8 mouse cellular contexts compared by ENCODE assay signal in genomic region chr10:78426117-78426735, GRCm38 (mm10). TPM values are rescaled to one million over a fixed set of nuclear protein-coding genes. Genes with fewer than 3 reads are reported as not detected.
DNase-seq lines count a peak whose midpoint lies in the region; ATAC-seq and TF ChIP-seq lines count a peak whose summit lies in the region.

No protein-coding gene starts in this region.

- no peaks in the 10 kb centered on the region for H3K9me3 ChIP-seq in heart, postnatal 0 days (replicated peaks; ENCODE audit: control insufficient read depth, low read length)
- no peaks in the 10 kb centered on the region for H3K9me3 ChIP-seq in limb, embryonic 14.5 days (ENCODE audit: control insufficient read depth, low read length)
- H3K9me3 ChIP-seq in midbrain, embryonic 16.5 days (replicated peaks; ENCODE audit: control insufficient read depth, low read length, poor library complexity, severe bottlenecking): no peaks in the 10 kb centered on the region

- H3K27ac ChIP-seq in heart, postnatal 0 days (ENCODE audit: low read depth): peak overlapping the region; percentile 75
- peak overlapping the region; percentile 65 for H3K27ac ChIP-seq in limb, embryonic 14.5 days (replicated peaks; ENCODE audit: low read depth, low read length)
- peak overlapping the region; percentile 73 for H3K27ac ChIP-seq in midbrain, embryonic 16.5 days (ENCODE audit: low read length)

- peak overlapping the region; percentile 96 for H3K4me2 ChIP-seq in heart, postnatal 0 days (ENCODE audit: low read depth, low read length)
- peak overlapping the region; percentile 52 for H3K4me2 ChIP-seq in limb, embryonic 14.5 days (replicated peaks; ENCODE audit: low read depth, low read length, severe bottlenecking)
- H3K4me2 ChIP-seq in midbrain, embryonic 16.5 days (ENCODE audit: low read length): peak overlapping the region; percentile 68

- ATAC-seq in monocyte, adult 5-6 weeks (replicated peaks; ENCODE audit: insufficient number of reproducible peaks, low FRiP score, low TSS enrichment, poor library complexity, severe bottlenecking): no peak; the same call in 1 of the 2 replicates
- no peak for ATAC-seq in heart, postnatal 0 days (ENCODE audit: insufficient read depth, low read depth)
- ATAC-seq in limb, embryonic 14.5 days (ENCODE audit: low FRiP score, low read depth): no peak
- peak; percentile 5 for ATAC-seq in midbrain, embryonic 16.5 days

- no peaks in the 10 kb centered on the region for H3K4me1 ChIP-seq in heart, postnatal 0 days (ENCODE audit: control insufficient read depth, insufficient read depth)
- peaks cover 5% of the 10 kb centered on the region; the same call in 1 of the 2 replicates for H3K4me1 ChIP-seq in limb, embryonic 14.5 days (ENCODE audit: control insufficient read depth, insufficient read depth, low read length)
- peaks cover 7% of the 10 kb centered on the region for H3K4me1 ChIP-seq in midbrain, embryonic 16.5 days (ENCODE audit: control insufficient read depth, insufficient read depth, low read length)

- H3K36me3 ChIP-seq in heart, postnatal 0 days (replicated peaks; ENCODE audit: control insufficient read depth, insufficient read depth, low read length): peaks cover 21% of the 10 kb centered on the region
- peaks cover 15% of the 10 kb centered on the region for H3K36me3 ChIP-seq in limb, embryonic 14.5 days (ENCODE audit: control insufficient read depth, insufficient read depth, low read length)
- H3K36me3 ChIP-seq in midbrain, embryonic 16.5 days (ENCODE audit: control insufficient read depth, insufficient read depth, low read length): peaks cover 10% of the 10 kb centered on the region

- H3K27me3 ChIP-seq in heart, postnatal 0 days (ENCODE audit: control insufficient read depth, insufficient read depth, low read length): no peaks in the 10 kb centered on the region
- no peaks in the 10 kb centered on the region for H3K27me3 ChIP-seq in limb, embryonic 14.5 days (ENCODE audit: control insufficient read depth, insufficient read depth, low read length)
- no peaks in the 10 kb centered on the region for H3K27me3 ChIP-seq in midbrain, embryonic 16.5 days (ENCODE audit: control insufficient read depth, insufficient read depth, low read depth, low read length)

- TF ChIP-seq POLR2A in limb, embryonic 14.5 days (IDR thresholded peaks at IDR 0.05; ENCODE audit: borderline replicate concordance, extremely low read depth, insufficient read depth, insufficient read length): no peak

- H3K9ac ChIP-seq in heart, postnatal 0 days (replicated peaks; ENCODE audit: low read depth, low read length): peak overlapping the region; percentile 92
- peak overlapping the region; percentile 91 for H3K9ac ChIP-seq in limb, embryonic 14.5 days (ENCODE audit: low read depth, low read length, severe bottlenecking)
- peak overlapping the region; percentile 95 for H3K9ac ChIP-seq in midbrain, embryonic 16.5 days (ENCODE audit: low read depth, low read length)

- peak overlapping the region; percentile 92 for H3K4me3 ChIP-seq in heart, postnatal 0 days (ENCODE audit: low read depth, low read length)
- H3K4me3 ChIP-seq in limb, embryonic 14.5 days (replicated peaks; ENCODE audit: low read length): peak overlapping the region; percentile 77
- peak overlapping the region; percentile 90 for H3K4me3 ChIP-seq in midbrain, embryonic 16.5 days (ENCODE audit: low read depth, low read length)

- no peak for TF ChIP-seq EP300 in heart, postnatal 0 days (IDR thresholded peaks at IDR 0.05; ENCODE audit: low read depth)

- DNase-seq in monocyte, adult 2 months (ENCODE audit: low read depth in 1 of 2, low spot score in 2 of 2): peak; percentile 70 to 78
- DNase-seq in c-Kit-positive CD71-negative TER-119-negative erythroid progenitor cells, embryonic 14.5 days (ENCODE audit: low read depth): peak; percentile 38
- no peak for DNase-seq in heart, postnatal 0 days (ENCODE audit: low spot score)
- DNase-seq in limb, embryonic 14.5 days (ENCODE audit: low spot score): peak; percentile 28
- no peak for DNase-seq in ovary, postnatal 36 days (ENCODE audit: low spot score)
- no peak for DNase-seq in thymus, postnatal 0 days (ENCODE audit: low spot score)

- 40% methylated on average over 6 of the region's 6 CpGs for WGBS in heart, postnatal 0 days
- WGBS in limb, embryonic 14.5 days: 44% methylated on average over 6 of the region's 6 CpGs
- 56% methylated on average over 6 of the region's 6 CpGs for WGBS in midbrain, embryonic 16.5 days

- no peak for TF ChIP-seq CTCF in heart, postnatal 0 days (IDR thresholded peaks at IDR 0.05; ENCODE audit: low read depth)

RNA-seq across cellular contexts. Expression of gene Cstb, which starts 0.8 kb away (rescaled TPM):
- 24.8 to 42.0 TPM (median 26.4 TPM) in 3 replicates for total RNA-seq in monocyte, adult 5-6 weeks (2017)
- 21.8 and 99.5 TPM in 2 replicates for total RNA-seq in heart, postnatal 0 days (2014; rRNA removed; ENCODE audit: low replicate concordance)
- polyA plus RNA-seq in heart, postnatal 0 days (2015; fragmentation: Nextera tagmentation; extraction: Ambion mirVana): 149 and 153 TPM in 2 replicates
- polyA plus RNA-seq in limb, embryonic 14.5 days (2012; rRNA removed): 126 and 157 TPM in 2 replicates
- 303 and 338 TPM in 2 replicates for polyA plus RNA-seq in limb, embryonic 14.5 days (2014; fragmentation: Nextera tagmentation; extraction: Ambion mirVana)
- polyA plus RNA-seq in midbrain, embryonic 16.5 days (2015; fragmentation: Nextera tagmentation; extraction: Ambion mirVana): 90.7 and 94.6 TPM in 2 replicates
- 1,727 and 1,921 TPM in 2 replicates for polyA plus RNA-seq in thymus, postnatal 0 days (2015; fragmentation: Nextera tagmentation; extraction: Ambion mirVana)

RNA-seq across cellular contexts. Expression of gene Rrp1, which starts 13.4 kb away (rescaled TPM):
- 298 to 382 TPM (median 299 TPM) in 3 replicates for total RNA-seq in monocyte, adult 5-6 weeks (2017)
- total RNA-seq in heart, postnatal 0 days (2014; rRNA removed; ENCODE audit: low replicate concordance): 86.6 and 119 TPM in 2 replicates
- 169 and 177 TPM in 2 replicates for polyA plus RNA-seq in heart, postnatal 0 days (2015; fragmentation: Nextera tagmentation; extraction: Ambion mirVana)
- 159 and 279 TPM in 2 replicates for polyA plus RNA-seq in limb, embryonic 14.5 days (2012; rRNA removed)
- polyA plus RNA-seq in limb, embryonic 14.5 days (2014; fragmentation: Nextera tagmentation; extraction: Ambion mirVana): 224 and 245 TPM in 2 replicates
- polyA plus RNA-seq in midbrain, embryonic 16.5 days (2015; fragmentation: Nextera tagmentation; extraction: Ambion mirVana): 406 and 431 TPM in 2 replicates
- 373 and 391 TPM in 2 replicates for polyA plus RNA-seq in thymus, postnatal 0 days (2015; fragmentation: Nextera tagmentation; extraction: Ambion mirVana)

RNA-seq across cellular contexts. Expression of gene Pdxk, which starts 38.5 kb away (rescaled TPM):
- total RNA-seq in monocyte, adult 5-6 weeks (2017): 5.5 to 7.5 TPM (median 6.9 TPM) in 3 replicates
- 3.7 and 4.5 TPM in 2 replicates for total RNA-seq in heart, postnatal 0 days (2014; rRNA removed; ENCODE audit: low replicate concordance)
- polyA plus RNA-seq in heart, postnatal 0 days (2015; fragmentation: Nextera tagmentation; extraction: Ambion mirVana): 3.8 and 4.6 TPM in 2 replicates
- polyA plus RNA-seq in limb, embryonic 14.5 days (2012; rRNA removed): 9.8 and 11.2 TPM in 2 replicates
- polyA plus RNA-seq in limb, embryonic 14.5 days (2014; fragmentation: Nextera tagmentation; extraction: Ambion mirVana): 8.8 and 8.9 TPM in 2 replicates
- 47.4 and 58.8 TPM in 2 replicates for polyA plus RNA-seq in midbrain, embryonic 16.5 days (2015; fragmentation: Nextera tagmentation; extraction: Ambion mirVana)
- 16.4 and 17.9 TPM in 2 replicates for polyA plus RNA-seq in thymus, postnatal 0 days (2015; fragmentation: Nextera tagmentation; extraction: Ambion mirVana)

Comparison
In these comparisons a context has a peak if more than half of its experiments do, and no peak if none do; other contexts are left out.
1. DNase-seq: peak in monocyte, adult 2 months (2 of 2), c-Kit-positive CD71-negative TER-119-negative erythroid progenitor cells, embryonic 14.5 days (single experiment) and limb, embryonic 14.5 days (single experiment); none in heart, postnatal 0 days (single experiment), ovary, postnatal 36 days (single experiment) and thymus, postnatal 0 days (single experiment).
2. Peak in every context shown above with its lines, with median percentiles within 50 percentile points of each other: H3K27ac ChIP-seq, H3K4me2 ChIP-seq, H3K4me3 ChIP-seq and H3K9ac ChIP-seq.